Mouse (Mus musculus) olfactory bulb, adult 2 months (tissue): ENCODE data around the gene Csn1s1.

Source experiments
- CTCF ChIP-seq: fragments of 200-500 bp; IDR thresholded peaks from 2 replicates; pipeline ENCODE4 v1.5.1; 2012; ENCODE audit warnings: low read depth, mild to moderate bottlenecking, low read length, moderate library complexity; ENCODE audit not compliant: insufficient read depth
- POLR2A ChIP-seq: fragments of 200-500 bp; IDR thresholded peaks from 2 replicates; pipeline ENCODE4 v1.6.1; 2012; ENCODE audit warnings: mild to moderate bottlenecking, low read depth, low read length, moderate library complexity; ENCODE audit not compliant: insufficient read depth

- TF ChIP-seq CTCF (no peak), POLR2A (no peak)
Observed at GRCm38 (mm10) chr5:87699530-87699929, 33.5 kb downstream of the Csn1s1 start, which contains the start of gene Csn2.
